Mouse (Mus musculus) left cerebral cortex, postnatal 14 days (tissue): ENCODE results near the gene Zfp810. TPM values are rescaled to one million over a fixed set of nuclear protein-coding genes. Genes with fewer than 3 reads are reported as not detected.
"Not testable (repeated sequence)": the region's sequence is repeated elsewhere in the genome, so short reads cannot be mapped to it uniquely, and the experiment has no call there.

Experiments
- DNase-seq, 2 experiments: peaks; one replicate each; pipeline ENCODE4 v3.0.0; 2021 to 2022; ENCODE audit warnings: low spot score in 2 of 2, mixed read lengths in 1 of 2
- intact Hi-C: fragments of 180-260 bp; cut with DNase I; formaldehyde crosslinking; loops from one replicate; pipeline ENCODE4 v1.15.1; 2025
- long read RNA-seq, 2 experiments: library from polyadenylated mRNA; stranded (forward); transcript quantifications; one replicate each; pipeline ENCODE4 v2.0.0; 2021
- total RNA-seq, 2 experiments: library from RNA; stranded (reverse); gene quantifications; 2 replicates each; pipeline ENCODE4 v1.2.3; 2021

Zfp810 gene
- total RNA-seq, result 10 to 100 TPM; 15.9 to 17.4 TPM
- long read RNA-seq, experiment 1, transcript Zfp810-201 (8 exons, 3,238 nt), result major isoform, 6 of 20 reads
- long read RNA-seq, experiment 1, partial matches to known transcripts, result 0 of 20 reads
- long read RNA-seq, experiment 1, other reads (novel, unspliced or antisense), result 14 of 20 reads
- long read RNA-seq, experiment 2, transcript Zfp810-201 (8 exons, 3,238 nt), result major isoform, 5 of 20 reads
- long read RNA-seq, experiment 2, partial matches to known transcripts, result 2 of 20 reads
- long read RNA-seq, experiment 2, other reads (novel, unspliced or antisense), result 13 of 20 reads

GRCm38 (mm10) chr9:22307156-22307919, at the start of gene Zfp810:
TSS of gene Zfp810 (minus strand) at chr9:22307648.
- peak; percentile 96 to 98 for DNase-seq
- intact Hi-C loops, result no loop called here

GRCm38 (mm10) chr9:22355919-22356318, 48.5 kb upstream of the Zfp810 start:
- intact Hi-C loops, result no loop called here
- DNase-seq, result no peak

GRCm38 (mm10) chr9:22353901-22354300, 46.5 kb upstream of the Zfp810 start:
- intact Hi-C loops, result no loop called here
- no peak for DNase-seq

- intact Hi-C loops, result no loop called here
- no peak for DNase-seq
These were observed 46.0 kb upstream of the Zfp810 start for GRCm38 (mm10) chr9:22353465-22353864.

GRCm38 (mm10) chr9:22340331-22340730, 32.9 kb upstream of the Zfp810 start:
- intact Hi-C loops, result no loop called here
- no peak for DNase-seq

- intact Hi-C loops, result no loop called here
- no peak for DNase-seq
These were observed 29.8 kb upstream of the Zfp810 start for GRCm38 (mm10) chr9:22337217-22337616.

GRCm38 (mm10) chr9:22327475-22328387, 20.3 kb upstream of the Zfp810 start:
- intact Hi-C loops, result no loop called here
- peak; percentile 73 to 74 for DNase-seq

- no peak for DNase-seq
- intact Hi-C loops, result no loop called here
These were observed 19.6 kb upstream of the Zfp810 start for GRCm38 (mm10) chr9:22327099-22327474.

- DNase-seq, result no peak
- intact Hi-C loops, result no loop called here
These were observed 17.1 kb upstream of the Zfp810 start for GRCm38 (mm10) chr9:22324579-22324978.

- intact Hi-C loops, result no loop called here
- no peak for DNase-seq
These were observed 15.1 kb upstream of the Zfp810 start for GRCm38 (mm10) chr9:22322381-22323211.

GRCm38 (mm10) chr9:22319109-22319508, 11.7 kb upstream of the Zfp810 start:
- intact Hi-C loops, result loop anchor here (10.0 kb wide), 1 partner anchor 86 kb away; no protein-coding TSS in a partner anchor
- DNase-seq, result no peak

GRCm38 (mm10) chr9:22316047-22316446, 8.6 kb upstream of the Zfp810 start:
- DNase-seq, result not testable (repeated sequence)
- intact Hi-C loops, result loop anchor here (10.0 kb wide), 1 partner anchor 89 kb away; no protein-coding TSS in a partner anchor

- intact Hi-C loops, result loop anchor here (10.0 kb wide), 1 partner anchor 91 kb away; no protein-coding TSS in a partner anchor
- DNase-seq, result no peak
These were observed 6.6 kb upstream of the Zfp810 start for GRCm38 (mm10) chr9:22314066-22314465.

- intact Hi-C loops, result loop anchor here (10.0 kb wide), 1 partner anchor 92 kb away; no protein-coding TSS in a partner anchor
- no peak for DNase-seq
These were observed 5.8 kb upstream of the Zfp810 start for GRCm38 (mm10) chr9:22313218-22313617.

- intact Hi-C loops, result loop anchor here (10.0 kb wide), 1 partner anchor 95 kb away; no protein-coding TSS in a partner anchor
- no peak for DNase-seq
These were observed 2.2 kb upstream of the Zfp810 start for GRCm38 (mm10) chr9:22309651-22310050.

- intact Hi-C loops, DNase-seq: not testable (repeated sequence)
These were observed 443 bp upstream of the Zfp810 start for GRCm38 (mm10) chr9:22307920-22308262.

GRCm38 (mm10) chr9:22306726-22307125, 722 bp downstream of the Zfp810 start:
- DNase-seq, result peak in 1 of 2 experiments; percentile 16
- intact Hi-C loops, result no loop called here

GRCm38 (mm10) chr9:22302199-22302598, 5.2 kb downstream of the Zfp810 start:
- intact Hi-C loops, result no loop called here
- DNase-seq, result no peak

- intact Hi-C loops, result no loop called here
- DNase-seq, result no peak
These were observed 28.7 kb downstream of the Zfp810 start for GRCm38 (mm10) chr9:22278733-22279132.
